8 mouse cellular contexts compared by ENCODE assay signal in genomic region chr11:69366855-69367615, GRCm38 (mm10). TPM values are rescaled to one million over a fixed set of nuclear protein-coding genes. Genes with fewer than 3 reads are reported as not detected.
DNase-seq lines count a peak whose midpoint lies in the region; ATAC-seq and TF ChIP-seq lines count a peak whose summit lies in the region.

No protein-coding gene starts in this region.

- H3K27ac ChIP-seq in heart, postnatal 0 days (ENCODE audit: low read depth) = peak overlapping the region; percentile 97
- H3K27ac ChIP-seq in limb, embryonic 11.5 days (replicated peaks; ENCODE audit: low read depth, low read length) = peak overlapping the region; percentile 99

- DNase-seq in kidney, adult 18-20 months = peak; percentile 51
- DNase-seq in kidney, adult 11 months = no peak
- DNase-seq in embryo, embryonic 10 days (ENCODE audit: low spot score) = peak; percentile 72
- peak; percentile 36 for DNase-seq in heart, postnatal 0 days (ENCODE audit: low spot score)
- peak; percentile 74 for DNase-seq in limb, embryonic 11.5 days (ENCODE audit: low spot score)
- no peak for DNase-seq in c-Kit-positive CD71-positive TER-119-positive erythroid progenitor cells, embryonic 14.5 days (ENCODE audit: low spot score)

- peaks cover 43% of the 10 kb centered on the region for H3K4me1 ChIP-seq in heart, postnatal 0 days (ENCODE audit: control insufficient read depth, insufficient read depth)
- H3K4me1 ChIP-seq in limb, embryonic 11.5 days (ENCODE audit: control insufficient read depth, insufficient read depth, low read length) = peaks cover 30% of the 10 kb centered on the region

- no peak for TF ChIP-seq CTCF in heart, postnatal 0 days (IDR thresholded peaks at IDR 0.05; ENCODE audit: low read depth)

- H3K9me3 ChIP-seq in heart, postnatal 0 days (replicated peaks; ENCODE audit: control insufficient read depth, low read length) = no peaks in the 10 kb centered on the region
- H3K9me3 ChIP-seq in limb, embryonic 11.5 days (ENCODE audit: control insufficient read depth, low read length) = no peaks in the 10 kb centered on the region

- H3K4me2 ChIP-seq in heart, postnatal 0 days (ENCODE audit: low read depth, low read length) = peak overlapping the region; percentile 99
- H3K4me2 ChIP-seq in limb, embryonic 11.5 days (ENCODE audit: low read depth, severe bottlenecking) = peak overlapping the region; percentile 94

- no peaks in the 10 kb centered on the region for H3K27me3 ChIP-seq in heart, postnatal 0 days (ENCODE audit: control insufficient read depth, insufficient read depth, low read length)
- H3K27me3 ChIP-seq in limb, embryonic 11.5 days (ENCODE audit: control insufficient read depth, insufficient read depth, low read length) = no peaks in the 10 kb centered on the region

- peak; percentile 0 for ATAC-seq in CD4-positive, CD25-positive, alpha-beta regulatory T cell, adult 4 months
- ATAC-seq in heart, postnatal 0 days (ENCODE audit: insufficient read depth, low read depth) = no peak
- ATAC-seq in limb, embryonic 11.5 days (ENCODE audit: insufficient number of reproducible peaks, low FRiP score, low TSS enrichment, low read depth) = no peak; the same call in 1 of the 2 replicates
- peak; percentile 1; the same call in 1 of the 2 replicates for ATAC-seq in monocyte, adult 5-6 weeks (replicated peaks; ENCODE audit: insufficient number of reproducible peaks, low FRiP score, low TSS enrichment, poor library complexity, severe bottlenecking)

- no peak; the same call in 1 of the 2 replicates for TF ChIP-seq EP300 in heart, postnatal 0 days (IDR thresholded peaks at IDR 0.05; ENCODE audit: low read depth)

- WGBS in heart, postnatal 0 days = under 1% methylated on average over 22 of the region's 22 CpGs
- under 1% methylated on average over 22 of the region's 22 CpGs for WGBS in limb, embryonic 11.5 days

- H3K4me3 ChIP-seq in heart, postnatal 0 days (ENCODE audit: low read depth, low read length) = peak overlapping the region; percentile 99
- peak overlapping the region; percentile 87 for H3K4me3 ChIP-seq in limb, embryonic 11.5 days (ENCODE audit: low read depth, low read length)

- peaks cover 9% of the 10 kb centered on the region for H3K36me3 ChIP-seq in heart, postnatal 0 days (replicated peaks; ENCODE audit: control insufficient read depth, insufficient read depth, low read length)
- H3K36me3 ChIP-seq in limb, embryonic 11.5 days (ENCODE audit: control insufficient read depth, insufficient read depth, low read length) = peaks cover 7% of the 10 kb centered on the region; the same call in 1 of the 2 replicates

- peak overlapping the region; percentile 99 for H3K9ac ChIP-seq in heart, postnatal 0 days (replicated peaks; ENCODE audit: low read depth, low read length)
- H3K9ac ChIP-seq in limb, embryonic 11.5 days (ENCODE audit: low read length) = peak overlapping the region; percentile 99

RNA-seq across cellular contexts. Expression of gene Chd3, which starts 2.2 kb away (rescaled TPM):
- 10 to 100 TPM; 71.8 to 80.8 TPM for polyA plus RNA-seq in CD4-positive, CD25-positive, alpha-beta regulatory T cell, adult 4 months (2017; shearing (Covaris generic))
- total RNA-seq in heart, postnatal 0 days (2014; rRNA removed; ENCODE audit: low replicate concordance) = 23.6 and 23.8 TPM in 2 replicates
- 10.3 and 12.4 TPM in 2 replicates for polyA plus RNA-seq in heart, postnatal 0 days (2015; fragmentation: Nextera tagmentation; extraction: Ambion mirVana)
- 58.6 and 68.0 TPM in 2 replicates for polyA plus RNA-seq in limb, embryonic 11.5 days (2014; fragmentation: Nextera tagmentation; extraction: Ambion mirVana)
- total RNA-seq in monocyte, adult 5-6 weeks (2017) = 76.7 to 192 TPM (median 86.2 TPM) in 3 replicates

RNA-seq across cellular contexts. Expression of gene Rnf227, which starts 26.8 kb away (rescaled TPM):
- polyA plus RNA-seq in CD4-positive, CD25-positive, alpha-beta regulatory T cell, adult 4 months (2017; shearing (Covaris generic)) = 1 to 10 TPM; 3.3 to 4.0 TPM
- 1.5 and 10.2 TPM in 2 replicates for total RNA-seq in heart, postnatal 0 days (2014; rRNA removed; ENCODE audit: low replicate concordance)
- polyA plus RNA-seq in heart, postnatal 0 days (2015; fragmentation: Nextera tagmentation; extraction: Ambion mirVana) = 3.4 and 4.3 TPM in 2 replicates
- polyA plus RNA-seq in limb, embryonic 11.5 days (2014; fragmentation: Nextera tagmentation; extraction: Ambion mirVana) = 25.0 and 28.5 TPM in 2 replicates
- 1.3 to 3.6 TPM (median 1.5 TPM) in 3 replicates for total RNA-seq in monocyte, adult 5-6 weeks (2017)

RNA-seq across cellular contexts. Expression of gene Naa38, which starts 28.3 kb away (rescaled TPM):
- polyA plus RNA-seq in CD4-positive, CD25-positive, alpha-beta regulatory T cell, adult 4 months (2017; shearing (Covaris generic)) = 100 to 1,000 TPM in 1 of 2 experiments, 10 to 100 TPM in 1; 87.8 to 116 TPM
- 64.9 and 93.4 TPM in 2 replicates for total RNA-seq in heart, postnatal 0 days (2014; rRNA removed; ENCODE audit: low replicate concordance)
- 171 and 175 TPM in 2 replicates for polyA plus RNA-seq in heart, postnatal 0 days (2015; fragmentation: Nextera tagmentation; extraction: Ambion mirVana)
- polyA plus RNA-seq in limb, embryonic 11.5 days (2014; fragmentation: Nextera tagmentation; extraction: Ambion mirVana) = 129 and 141 TPM in 2 replicates
- 51.4 to 93.3 TPM (median 54.6 TPM) in 3 replicates for total RNA-seq in monocyte, adult 5-6 weeks (2017)

RNA-seq across cellular contexts. Expression of gene Cyb5d1, which starts 28.4 kb away (rescaled TPM):
- 10 to 100 TPM; 17.0 to 28.2 TPM for polyA plus RNA-seq in CD4-positive, CD25-positive, alpha-beta regulatory T cell, adult 4 months (2017; shearing (Covaris generic))
- total RNA-seq in heart, postnatal 0 days (2014; rRNA removed; ENCODE audit: low replicate concordance) = 14.2 and 17.6 TPM in 2 replicates
- polyA plus RNA-seq in heart, postnatal 0 days (2015; fragmentation: Nextera tagmentation; extraction: Ambion mirVana) = 16.7 and 18.6 TPM in 2 replicates
- polyA plus RNA-seq in limb, embryonic 11.5 days (2014; fragmentation: Nextera tagmentation; extraction: Ambion mirVana) = 29.2 and 37.0 TPM in 2 replicates
- total RNA-seq in monocyte, adult 5-6 weeks (2017) = 19.2 to 55.3 TPM (median 20.9 TPM) in 3 replicates

RNA-seq across cellular contexts. Expression of gene Tmem88, which starts 31.0 kb away (rescaled TPM):
- 1 to 10 TPM; 1.1 to 1.2 TPM for polyA plus RNA-seq in CD4-positive, CD25-positive, alpha-beta regulatory T cell, adult 4 months (2017; shearing (Covaris generic))
- 32.4 and 33.0 TPM in 2 replicates for total RNA-seq in heart, postnatal 0 days (2014; rRNA removed; ENCODE audit: low replicate concordance)
- polyA plus RNA-seq in heart, postnatal 0 days (2015; fragmentation: Nextera tagmentation; extraction: Ambion mirVana) = 59.7 and 62.5 TPM in 2 replicates
- polyA plus RNA-seq in limb, embryonic 11.5 days (2014; fragmentation: Nextera tagmentation; extraction: Ambion mirVana) = 22.7 and 23.6 TPM in 2 replicates
- total RNA-seq in monocyte, adult 5-6 weeks (2017) = 3.1 to 3.8 TPM in 2 of 3 replicates, not detected in the other

Comparison
In these comparisons a context has a peak if more than half of its experiments do, and no peak if none do; other contexts are left out.
1. DNase-seq: peak in kidney, adult 18-20 months (single experiment), embryo, embryonic 10 days (single experiment), heart, postnatal 0 days (single experiment) and limb, embryonic 11.5 days (single experiment); none in kidney, adult 11 months (single experiment) and c-Kit-positive CD71-positive TER-119-positive erythroid progenitor cells, embryonic 14.5 days (single experiment).
2. ATAC-seq: peak in CD4-positive, CD25-positive, alpha-beta regulatory T cell, adult 4 months (single experiment) and monocyte, adult 5-6 weeks (single experiment); none in heart, postnatal 0 days (single experiment) and limb, embryonic 11.5 days (single experiment).